Mouse (Mus musculus) embryo, embryonic 11 days (tissue): ENCODE measurements around the gene Tph2.
A peak's percentile ranks its signal among the peaks of the same experiment; 100 is the strongest.
"Not testable (repeated sequence)": the region's sequence is repeated elsewhere in the genome, so short reads cannot be mapped to it uniquely, and the experiment has no call there.

ENCODE experiments used
- DNase-seq: peaks from one replicate; pipeline ENCODE4 v3.0.0-alpha.2; 2015

Gene Tph2

DNA sequence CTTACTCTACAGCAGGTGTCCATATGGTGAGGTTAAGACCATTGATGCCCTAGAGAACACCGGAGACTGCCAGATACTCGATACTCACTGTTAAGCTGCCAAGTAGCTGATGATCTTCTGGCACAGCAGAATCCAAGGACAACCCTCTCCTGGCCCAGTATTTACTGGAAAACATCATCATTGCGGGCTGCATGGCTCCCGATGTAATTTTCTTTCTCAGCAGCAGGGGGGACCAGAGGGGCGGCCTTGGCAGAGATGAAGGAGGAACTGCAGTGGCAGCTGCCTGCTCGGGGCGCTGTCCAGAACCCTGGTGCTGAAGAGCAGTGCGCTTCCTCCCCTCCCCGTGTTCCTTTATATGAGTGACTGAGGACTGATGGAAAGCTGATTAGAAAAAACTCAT lies at the start of gene Tph2:
Tph2 (minus strand) TSS at position 326 of the 400 bp plus-strand sequence.
- peak; percentile 84 for DNase-seq

DNA sequence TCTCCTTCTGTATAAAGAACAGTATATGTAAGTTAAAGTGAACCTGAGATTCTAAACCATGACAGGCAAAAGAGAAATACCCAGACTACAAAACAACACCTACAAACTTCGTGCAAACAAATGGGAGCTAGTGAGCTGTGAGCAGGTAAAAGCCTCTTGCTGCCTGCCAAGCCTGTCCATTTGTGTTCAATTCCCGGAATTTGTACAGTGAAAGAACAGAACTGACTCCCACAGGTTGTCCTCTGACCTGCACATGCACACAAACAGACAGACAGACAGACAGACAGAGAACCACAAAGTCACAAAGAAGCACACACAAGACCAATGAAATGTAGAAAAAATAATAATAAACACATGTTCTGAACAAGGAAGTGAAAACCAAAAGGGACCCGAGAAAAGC lies 49.0 kb upstream of the Tph2 start:
- no peak for DNase-seq

DNA sequence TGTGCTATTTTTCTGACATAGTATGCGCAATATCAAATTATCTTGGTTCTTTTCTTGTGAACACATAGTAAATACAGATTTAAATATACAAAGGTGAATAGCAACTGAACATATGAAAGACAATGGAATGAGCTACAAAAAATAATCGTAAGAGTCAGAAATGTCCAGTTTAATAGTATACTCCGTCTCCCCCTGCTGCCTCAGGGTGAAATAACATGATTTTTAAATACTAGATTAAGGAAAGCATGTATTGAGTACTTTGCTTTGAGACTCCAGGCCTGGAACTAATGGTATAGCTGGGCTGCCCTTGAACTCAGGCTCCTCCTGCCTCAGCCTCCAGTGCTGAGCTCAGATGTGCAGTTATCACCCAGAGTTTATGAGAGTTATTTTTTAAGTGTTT lies 47.7 kb upstream of the Tph2 start:
- DNase-seq, result no peak

DNA sequence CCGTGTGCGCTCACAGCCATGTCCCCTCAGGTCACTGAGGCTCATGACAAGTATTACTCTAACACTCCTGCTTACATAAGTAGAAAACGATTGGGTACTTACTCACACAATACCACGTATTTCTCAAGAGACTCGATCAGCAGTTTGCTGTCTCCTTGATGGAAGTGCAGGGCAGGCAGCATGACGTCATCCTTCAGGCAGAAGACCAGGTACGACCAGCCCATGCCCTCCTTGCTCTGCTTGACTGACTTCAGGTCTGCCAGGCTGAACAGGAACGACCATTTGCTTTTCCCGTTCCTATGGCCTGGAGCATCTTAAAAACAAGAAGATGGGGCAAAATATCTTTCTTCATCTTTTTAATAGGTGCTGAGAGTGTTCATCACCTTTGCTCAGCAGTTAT lies 44.2 kb upstream of the Tph2 start:
- no peak for DNase-seq

DNA sequence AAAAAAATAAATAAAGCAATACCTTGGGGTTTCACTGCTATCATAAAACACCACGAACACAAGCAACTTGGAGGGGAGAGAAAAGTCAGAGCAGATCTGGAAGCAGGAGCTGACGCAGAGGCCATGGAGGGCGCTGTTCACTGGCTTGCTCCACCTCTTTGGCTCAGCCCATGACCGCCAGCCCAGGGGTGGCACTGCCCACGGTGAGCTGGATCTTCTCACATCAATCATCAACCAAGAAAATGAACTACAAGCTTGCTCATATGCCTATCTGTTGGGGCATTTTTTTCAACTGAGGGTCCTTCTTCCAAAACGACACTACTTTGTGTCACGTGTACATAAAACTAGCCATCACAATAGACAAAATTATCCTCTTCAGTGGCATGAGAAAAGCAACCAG lies 41.8 kb upstream of the Tph2 start:
- no peak for DNase-seq

DNA sequence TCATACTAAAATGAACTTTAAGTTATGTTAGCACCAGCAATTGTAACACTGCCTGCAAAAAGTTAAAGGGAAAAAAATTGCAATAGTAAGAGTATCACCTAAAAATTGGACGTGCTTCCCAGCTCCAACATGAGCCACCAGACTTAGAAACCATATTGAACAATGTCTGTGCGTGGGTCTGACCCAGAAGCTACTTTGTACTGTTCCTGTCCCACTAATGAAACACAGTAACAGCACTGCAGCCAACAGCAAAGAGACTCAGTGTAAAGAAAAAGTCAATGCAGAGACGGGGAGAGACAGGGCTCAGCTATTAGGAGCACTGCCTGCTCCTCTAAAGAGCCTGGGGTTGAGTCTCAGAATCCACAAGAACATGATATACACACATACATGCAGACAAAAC lies 39.0 kb upstream of the Tph2 start:
- no peak for DNase-seq

DNA sequence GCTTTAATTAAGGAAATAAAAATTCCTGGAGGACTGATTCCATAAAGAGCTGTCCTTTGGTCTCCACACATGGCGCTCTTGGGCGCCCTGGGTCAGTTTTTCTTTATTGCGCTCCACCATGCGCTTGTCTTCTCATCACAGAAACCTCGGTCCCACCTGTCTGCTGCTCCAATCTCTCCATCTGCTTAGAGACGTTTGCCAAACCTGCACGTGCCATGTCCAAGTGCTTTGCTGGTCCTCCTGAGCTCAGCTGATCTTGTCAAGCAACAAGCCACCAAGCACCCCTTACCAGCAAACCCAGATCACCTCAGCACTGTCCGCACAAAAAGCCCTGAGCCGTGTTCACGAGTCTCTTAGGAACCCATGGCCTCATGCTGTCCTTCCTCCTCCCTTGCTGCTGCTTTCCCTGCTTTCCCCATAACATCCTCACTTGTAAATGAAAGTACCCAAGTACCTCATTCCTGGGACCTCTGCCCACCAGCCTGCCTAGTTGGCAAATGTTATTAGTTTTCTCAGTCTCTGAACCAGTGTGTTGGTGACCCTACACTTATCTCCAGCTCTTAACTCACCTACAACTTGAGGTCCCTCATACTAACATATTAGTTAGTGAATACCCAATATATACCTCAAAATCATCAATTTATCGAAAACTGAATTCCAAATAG lies 28.2 kb upstream of the Tph2 start:
- DNase-seq, result no peak

DNA sequence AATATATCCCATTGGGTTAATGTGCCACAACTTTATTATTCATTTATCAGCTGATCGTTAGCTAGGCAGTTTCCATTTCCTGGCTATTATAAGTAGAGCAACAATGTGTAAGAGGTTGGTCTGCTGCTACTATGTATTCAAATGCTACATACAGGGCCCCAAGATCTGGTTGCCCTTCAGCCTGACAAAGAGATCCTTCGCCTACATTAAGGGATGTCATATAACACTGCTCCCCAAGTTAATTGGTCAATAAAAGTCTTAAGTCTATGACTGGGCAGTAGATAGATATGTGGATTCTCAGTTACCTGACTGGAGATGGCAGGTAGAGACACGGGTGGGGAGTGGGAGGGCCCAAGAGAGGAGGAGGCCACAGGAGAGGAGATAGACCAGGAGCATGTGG lies 21.0 kb upstream of the Tph2 start:
- no peak for DNase-seq

DNA sequence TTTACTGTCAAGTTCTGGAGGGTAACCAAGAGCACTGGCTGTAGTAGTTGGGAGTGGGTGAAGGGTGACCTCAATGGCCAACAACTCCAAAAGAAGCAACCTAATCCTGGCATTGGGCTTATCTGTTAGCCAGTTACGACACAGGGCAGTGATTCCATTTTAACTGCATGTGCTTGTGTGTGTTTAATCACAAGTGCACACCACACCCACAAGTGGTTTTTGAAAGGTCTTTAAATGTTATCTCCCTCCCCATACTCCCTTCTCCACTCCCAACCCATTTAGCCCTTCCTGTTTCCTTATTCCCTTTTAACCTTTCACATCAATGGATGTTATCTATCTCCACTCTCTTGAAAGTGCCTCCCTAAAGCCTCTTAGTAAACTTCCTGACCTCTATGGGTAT lies 20.5 kb upstream of the Tph2 start:
- DNase-seq, result no peak

DNA sequence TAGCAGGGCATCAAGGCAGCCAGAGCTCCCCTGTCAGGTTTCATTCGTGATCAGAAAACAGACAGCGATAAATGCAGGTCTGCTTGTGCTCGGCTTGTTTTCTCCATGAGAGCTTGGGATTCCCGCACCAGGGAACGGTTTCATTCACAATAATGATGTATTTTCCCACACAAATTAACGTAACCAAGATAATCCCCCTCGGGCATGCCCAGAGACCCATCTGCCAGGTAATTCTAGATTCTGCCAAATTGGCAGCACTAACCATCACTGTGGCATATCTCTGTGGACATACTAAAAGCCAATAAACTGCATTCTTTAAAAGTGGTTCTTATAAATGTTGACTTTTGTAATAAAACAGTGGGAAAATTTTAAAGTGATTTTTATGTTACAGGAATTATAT lies 6.4 kb upstream of the Tph2 start:
- DNase-seq, result no peak

DNA sequence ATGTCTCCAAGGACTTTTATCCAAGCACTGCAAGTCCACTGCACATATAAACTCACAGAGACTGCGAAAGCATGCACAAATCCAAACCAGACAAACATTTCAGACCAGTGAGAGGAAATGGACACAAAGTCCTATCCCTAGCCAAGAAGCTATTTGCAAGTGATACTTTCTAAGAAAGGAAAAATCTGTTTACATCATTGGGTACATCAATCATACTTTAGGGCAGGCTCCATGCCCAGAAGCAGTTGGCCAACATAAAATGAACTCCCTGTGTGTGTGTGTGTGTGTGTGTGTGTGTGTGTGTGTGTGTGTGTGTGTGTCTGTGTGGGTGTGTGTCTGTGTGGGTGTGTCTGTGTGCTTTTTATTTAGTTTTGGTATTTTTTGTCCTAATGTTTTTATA lies 2.6 kb upstream of the Tph2 start:
- no peak for DNase-seq

DNA sequence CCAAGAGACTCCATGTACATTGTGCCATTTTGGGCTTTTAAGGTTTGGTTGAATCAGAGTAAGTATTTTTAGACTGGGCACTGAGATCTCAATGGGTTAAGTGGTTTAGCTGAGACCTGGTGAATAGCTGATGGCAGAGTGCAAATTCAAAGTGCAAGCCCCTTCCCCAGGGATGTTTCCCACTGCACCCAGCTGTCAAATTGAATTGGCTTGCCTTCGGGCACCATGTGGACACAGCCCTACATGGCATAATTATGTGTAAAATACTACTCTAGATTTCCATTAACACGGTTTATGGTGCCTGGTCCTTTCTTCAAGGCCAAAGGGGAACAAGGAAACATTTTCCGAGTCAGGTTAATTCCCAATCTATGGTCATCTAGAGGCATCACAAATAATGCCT lies 3.8 kb downstream of the Tph2 start:
- DNase-seq, result peak; percentile 20

DNA sequence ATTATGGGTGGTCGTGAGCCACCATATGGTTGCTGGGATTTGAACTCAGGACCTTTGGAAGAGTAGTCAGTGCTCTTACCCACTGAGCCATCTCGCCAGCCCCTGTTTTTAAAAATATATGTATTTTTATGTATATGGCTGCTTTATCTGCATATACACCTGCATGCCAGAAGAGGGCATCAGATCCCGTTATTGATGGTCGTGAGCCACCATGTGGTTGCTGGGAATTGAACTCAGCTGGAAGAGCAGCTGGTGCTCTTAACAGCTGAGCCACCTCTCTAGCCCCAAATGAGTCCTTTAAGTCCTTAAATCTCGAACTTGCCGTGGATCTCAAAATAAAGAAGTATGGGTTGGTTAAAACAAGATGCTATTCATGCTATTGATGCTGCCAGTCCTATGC lies 6.8 kb downstream of the Tph2 start:
- DNase-seq, result not testable (repeated sequence)

DNA sequence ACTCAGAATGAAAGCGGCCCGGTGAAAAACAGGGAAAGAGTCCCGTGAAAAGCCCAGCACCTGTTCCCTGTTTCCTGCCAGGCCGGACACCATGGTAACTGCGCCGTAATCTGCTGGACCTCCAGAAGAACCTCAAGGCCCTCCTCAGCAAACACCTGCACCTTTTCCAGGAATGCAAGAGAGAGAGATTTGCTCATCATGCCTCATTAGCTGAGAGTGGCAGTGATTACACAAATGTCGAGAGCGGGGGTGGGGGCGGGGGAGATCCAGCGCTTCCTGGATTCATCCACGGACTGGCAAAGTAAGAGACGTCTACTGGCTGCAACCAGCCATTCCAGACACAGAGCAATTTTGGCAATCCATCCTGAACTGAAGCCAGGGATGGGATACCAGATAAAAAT lies 9.2 kb downstream of the Tph2 start:
- no peak for DNase-seq

DNA sequence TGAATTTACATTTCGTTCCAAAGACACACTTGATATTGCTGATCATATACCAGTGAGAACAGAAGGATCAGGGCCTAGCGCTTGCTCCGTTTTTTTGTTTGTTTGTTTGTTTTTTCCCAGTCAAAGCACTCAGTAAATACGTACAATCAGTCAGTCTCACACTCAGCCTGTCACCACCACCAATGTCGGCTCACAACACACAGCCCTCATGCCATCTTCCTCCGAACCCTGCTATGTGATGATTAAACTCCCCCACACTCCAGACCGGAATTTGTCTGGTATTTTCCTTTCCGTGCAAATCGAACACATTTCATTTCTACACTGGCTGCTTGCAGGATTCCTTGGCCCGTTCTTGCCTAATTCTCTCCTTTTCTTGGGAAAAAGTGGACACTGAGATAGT lies 11.5 kb downstream of the Tph2 start:
- DNase-seq, result no peak

DNA sequence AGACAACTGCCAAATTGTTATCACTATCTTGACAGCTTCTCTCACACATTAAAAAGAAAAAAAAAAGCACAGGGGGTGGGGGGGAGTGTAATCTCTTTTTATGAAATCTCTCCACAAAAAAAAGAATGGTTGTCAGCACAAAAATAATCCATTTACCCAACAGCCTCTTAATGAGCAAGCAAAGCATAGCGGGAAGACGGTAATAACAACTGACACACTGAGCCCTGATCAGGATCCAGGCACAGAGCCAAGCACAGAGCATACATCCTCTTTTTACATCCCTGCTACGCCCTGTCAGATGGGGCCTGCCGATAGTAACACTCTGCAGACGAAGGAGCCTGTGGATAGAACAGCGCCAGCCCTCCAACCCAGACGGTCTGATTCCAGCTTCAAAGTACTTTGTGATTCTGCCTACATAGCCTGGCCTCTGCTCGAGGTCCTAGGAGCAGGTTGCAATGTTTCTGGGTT lies 13.4 kb downstream of the Tph2 start:
- no peak for DNase-seq

DNA sequence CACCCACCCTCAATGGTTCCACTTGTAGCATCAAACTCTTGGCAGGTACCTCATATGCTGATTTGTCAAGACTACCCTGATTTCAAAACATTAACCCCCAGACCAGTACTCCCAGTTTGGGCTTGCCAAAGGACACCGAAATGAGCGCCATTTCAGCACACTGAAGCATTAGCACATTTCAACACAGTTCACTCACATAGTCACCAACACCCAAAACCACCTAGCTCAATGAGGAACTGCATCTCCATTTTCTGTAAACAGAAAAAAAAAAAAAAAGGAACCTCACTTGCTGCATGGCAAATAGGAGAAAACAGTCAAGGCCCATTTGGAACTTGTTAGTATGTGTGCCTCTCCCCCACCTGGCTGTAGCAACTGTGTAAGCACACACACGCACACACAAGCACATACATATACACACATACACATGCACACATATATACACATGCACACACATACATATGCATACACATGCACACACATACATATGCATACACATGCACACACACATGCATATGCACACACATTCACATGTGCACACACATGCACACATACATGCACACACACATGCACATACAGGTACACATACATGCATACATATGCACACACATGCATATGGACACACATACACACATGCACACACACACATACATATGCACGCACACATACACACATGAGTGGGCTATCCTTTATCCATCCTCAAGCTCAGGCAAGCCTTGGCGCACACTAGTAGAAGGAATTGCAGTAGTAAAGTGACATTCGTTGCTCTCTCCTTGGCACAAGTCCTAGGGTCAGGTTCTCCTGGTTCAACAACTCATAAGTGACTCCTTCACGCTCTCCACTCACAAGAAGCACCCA lies 14.1 kb downstream of the Tph2 start:
- no peak for DNase-seq

DNA sequence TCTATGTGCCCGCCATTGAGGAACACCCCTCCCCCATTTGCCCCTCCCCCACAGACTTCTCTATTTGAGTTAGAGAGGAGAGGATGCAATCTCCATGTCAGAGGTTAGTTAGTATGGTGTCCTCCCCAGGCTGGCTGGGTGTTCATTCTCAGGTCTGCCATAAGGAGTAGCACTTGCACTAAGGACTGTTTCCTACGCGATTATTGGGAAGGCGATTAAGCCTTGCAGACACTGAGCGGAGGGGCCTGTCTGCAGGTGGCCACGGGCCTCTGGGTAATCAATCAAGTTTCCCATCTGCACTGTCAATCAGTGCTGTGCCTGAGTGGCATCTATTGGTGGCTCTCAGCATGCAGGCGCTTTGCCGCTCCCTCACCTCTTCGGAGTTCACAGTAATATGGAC lies 15.4 kb downstream of the Tph2 start:
- DNase-seq, result peak; percentile 17

DNA sequence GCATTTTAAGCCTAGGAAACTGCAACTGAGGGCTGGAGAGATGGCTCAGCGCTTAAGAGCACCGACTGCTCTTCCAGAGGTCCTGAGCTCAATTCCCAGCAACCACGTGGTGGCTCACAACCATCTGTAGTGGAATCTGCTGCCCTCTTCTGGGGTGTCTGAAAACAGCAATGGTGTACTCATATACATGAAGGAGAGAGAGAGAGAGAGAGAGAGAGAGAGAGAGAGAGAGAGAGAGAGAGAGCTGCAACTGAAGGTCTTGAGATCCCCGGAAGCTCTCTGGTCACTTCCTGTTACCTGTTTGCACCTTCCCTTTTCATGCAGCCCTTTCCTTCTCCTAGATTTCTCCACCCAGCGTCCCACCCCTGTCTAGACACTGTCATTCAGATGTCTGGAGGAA lies 24.5 kb downstream of the Tph2 start:
- DNase-seq, result no peak

DNA sequence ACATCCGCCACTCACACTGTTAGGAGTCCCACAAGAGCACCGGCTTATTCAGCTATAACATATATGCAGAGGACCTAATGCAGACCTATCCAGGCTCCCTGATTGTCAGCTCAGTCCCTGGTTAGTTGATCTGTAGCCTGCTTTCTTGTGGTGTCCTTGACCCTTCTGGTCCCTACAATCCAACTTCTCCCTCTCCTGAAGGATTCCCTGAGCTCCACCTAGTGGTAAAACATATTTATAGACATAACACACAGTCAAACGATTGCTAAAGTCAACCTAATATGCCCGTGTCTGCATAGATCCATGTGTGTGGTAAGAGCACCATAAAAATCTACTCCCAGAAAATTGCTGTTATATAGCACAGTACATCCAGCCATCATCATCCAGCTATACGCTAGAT lies 37.5 kb downstream of the Tph2 start:
- DNase-seq, result peak; percentile 53

DNA sequence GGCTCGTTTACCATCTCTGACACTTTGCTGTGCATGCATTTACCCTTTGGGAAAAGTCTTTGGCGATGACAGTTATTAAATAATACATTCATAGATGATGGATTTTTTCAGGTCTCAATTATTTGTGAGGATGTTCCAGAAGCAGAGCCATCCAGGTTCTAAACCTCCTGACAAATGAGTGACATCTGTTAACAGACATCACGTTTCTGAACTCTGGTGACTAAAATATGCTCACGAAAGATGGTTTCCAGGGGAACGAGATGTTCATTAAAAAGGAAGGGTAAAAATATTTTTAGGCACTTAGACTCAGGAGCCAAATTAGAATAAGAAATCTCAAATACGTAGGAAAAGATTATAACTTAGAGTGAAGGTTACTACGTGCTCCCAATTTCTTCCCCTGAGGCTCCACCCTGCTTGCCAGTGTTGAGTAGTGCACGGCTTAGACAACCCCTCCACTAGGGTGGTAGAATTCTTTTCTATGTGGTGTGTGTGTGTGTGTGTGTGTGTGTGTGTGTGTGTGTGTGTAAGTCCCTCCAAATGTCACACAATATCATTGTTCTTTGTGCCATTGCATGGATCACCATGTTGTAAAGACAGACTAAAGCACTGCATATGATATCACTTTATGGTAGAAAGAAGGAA lies 38.4 kb downstream of the Tph2 start:
- DNase-seq, result no peak

DNA sequence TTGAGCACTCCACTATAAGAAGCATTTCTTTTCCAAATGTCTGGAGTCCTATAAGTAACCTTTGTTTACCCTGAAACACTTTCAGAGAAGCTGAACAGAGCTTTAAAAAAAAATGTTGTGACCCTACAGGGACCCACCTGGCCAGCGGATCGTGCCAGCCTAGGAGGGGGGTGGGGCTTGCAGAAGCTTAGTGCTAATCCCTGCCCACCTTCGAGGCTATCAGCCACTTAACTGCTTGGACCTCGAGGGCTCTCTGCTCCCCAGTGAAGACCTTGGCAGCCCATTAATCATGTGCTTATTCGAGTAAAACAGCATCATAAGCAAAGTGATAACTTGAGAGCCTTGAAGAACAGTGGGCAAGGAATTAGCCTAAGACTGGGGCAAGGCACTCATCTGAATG lies 40.3 kb downstream of the Tph2 start:
- no peak for DNase-seq

DNA sequence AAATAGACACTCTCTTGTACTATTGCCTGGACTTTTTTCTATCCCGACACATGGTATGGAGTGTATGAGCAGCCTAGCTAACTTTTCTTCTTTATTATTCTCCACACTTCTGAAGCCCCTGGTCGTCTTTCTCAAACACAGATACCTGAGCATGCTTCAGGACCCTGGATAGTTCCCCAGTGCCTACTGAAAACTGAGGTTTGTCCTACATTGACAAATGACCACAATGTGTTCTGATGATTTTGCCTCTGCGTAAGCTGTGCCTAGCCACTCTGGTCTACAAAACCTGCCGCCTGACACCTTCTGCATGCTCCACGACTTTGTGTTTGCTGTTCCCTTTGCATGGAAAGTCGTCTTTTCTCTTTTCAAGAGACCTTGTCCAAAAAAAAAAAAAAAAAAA lies 41.2 kb downstream of the Tph2 start:
- peak; percentile 73 for DNase-seq

DNA sequence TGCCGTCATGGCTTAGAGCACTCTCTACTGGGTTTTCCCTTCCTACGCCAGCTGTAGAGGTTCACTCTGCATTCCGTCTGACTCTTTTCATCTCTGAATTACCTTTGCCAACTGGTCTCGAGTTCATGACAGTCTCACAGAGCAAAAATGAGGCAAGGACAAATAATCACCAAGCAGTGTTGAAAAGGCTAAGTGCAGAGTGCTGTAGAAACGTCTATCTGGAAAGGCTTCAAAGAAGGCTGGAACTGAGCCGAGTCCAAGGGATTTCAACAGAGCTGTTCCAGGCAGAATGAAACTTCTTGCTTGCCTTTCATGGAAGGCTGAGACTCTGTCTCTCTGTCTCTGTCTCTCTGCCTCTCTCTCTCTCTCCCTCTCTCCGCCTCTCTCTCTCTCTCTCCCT lies 47.8 kb downstream of the Tph2 start:
- DNase-seq, result no peak
